Mouse (Mus musculus) G1E (cell line): ENCODE data around the gene Ddx60.

Experiments
- CTCF ChIP-seq: IDR thresholded peaks from 2 replicates; pipeline ENCODE4 v1.5.1; 2012; ENCODE audit warnings: low read depth, low read length, inconsistent platforms, mixed read lengths
- GATA1 ChIP-seq: IDR thresholded peaks from 2 replicates; pipeline ENCODE4 v1.6.1; 2012; ENCODE audit warnings: borderline replicate concordance, low read length, inconsistent platforms, mixed read lengths

GRCm38 (mm10) chr8:62080195-62080802 is 152.4 kb downstream of the Ddx60 start:
- no peak for TF ChIP-seq CTCF
- TF ChIP-seq GATA1 = no peak
